Mouse (Mus musculus) embryonic fibroblast, embryonic 13.5 days (primary cell): ENCODE data around the gene Il9.

ENCODE experiments used
- CTCF ChIP-seq: IDR thresholded peaks from 2 replicates; pipeline ENCODE4 v1.5.1; 2011; ENCODE audit warnings: mild to moderate bottlenecking, control low read depth, low read length, moderate library complexity, borderline replicate concordance; ENCODE audit not compliant: insufficient read depth
- POLR2A ChIP-seq: IDR thresholded peaks from 2 replicates; pipeline ENCODE4 v1.6.1; 2011; ENCODE audit warnings: low read depth, mild to moderate bottlenecking, control low read depth, low read length, moderate library complexity

DNA sequence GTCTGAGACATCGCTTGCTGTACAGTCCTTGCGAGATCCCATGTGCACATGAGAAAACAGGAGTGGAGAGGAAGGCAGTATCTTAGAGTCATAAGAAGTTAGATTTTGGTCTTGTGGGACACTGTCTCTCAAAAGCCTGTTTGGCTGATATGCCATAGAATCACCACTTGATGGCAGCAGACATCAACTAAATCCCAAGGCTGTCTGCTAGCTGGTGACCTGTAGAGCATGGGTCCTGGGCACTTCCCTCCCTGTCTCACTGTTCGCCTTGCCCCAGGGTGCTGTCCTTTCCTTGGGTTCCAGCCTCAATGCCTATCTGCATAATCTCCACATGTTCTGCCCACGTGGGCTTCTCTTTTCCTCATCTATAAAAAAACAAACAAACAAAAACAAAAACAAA, 6.7 kb downstream of the Il9 start:
- TF ChIP-seq CTCF (peak; percentile 66; the same call in 1 of the 2 replicates), POLR2A (no peak)
